In genomic region chr11:5318035-5318775, GRCm38 (mm10) we compare ENCODE assay signal across 9 mouse cellular contexts. TPM values are rescaled to one million over a fixed set of nuclear protein-coding genes. Genes with fewer than 3 reads are reported as not detected.
DNase-seq lines count a peak whose midpoint lies in the region; TF ChIP-seq lines count a peak whose summit lies in the region.
"Had no signal": no experiment of that assay in that cellular context is flagged by ENCODE, and none has a peak within 500 bp of the region (broad histone marks: within the 10 kb centered on the region; RNA-seq: fewer than 3 reads in every experiment).

No protein-coding gene starts in this region.

- H3K36me3 ChIP-seq in hindbrain, embryonic 10.5 days = no peaks in the 10 kb centered on the region

- no peak for TF ChIP-seq POLR2A in cerebellum, adult 2 months (IDR thresholded peaks at IDR 0.05; ENCODE audit: borderline replicate concordance, insufficient read depth, low read length)

- H3K4me1 ChIP-seq in cerebellum, adult 2 months (ENCODE audit: control insufficient read depth, insufficient read depth, low read length) = peaks cover 11% of the 10 kb centered on the region
- H3K4me1 ChIP-seq in hindbrain, embryonic 10.5 days (replicated peaks) = peaks cover 43% of the 10 kb centered on the region

- WGBS in cerebellum, adult 2 months = 79% methylated on average over 8 of the region's 8 CpGs
- WGBS in hindbrain, embryonic 10.5 days = 4% methylated on average over 8 of the region's 8 CpGs

- H3K9me3 ChIP-seq in hindbrain, embryonic 10.5 days = no peaks in the 10 kb centered on the region

- no peaks in the 10 kb centered on the region for H3K27me3 ChIP-seq in cerebellum, adult 2 months (ENCODE audit: control insufficient read depth, insufficient read depth, low read length)
- H3K27me3 ChIP-seq in hindbrain, embryonic 10.5 days (ENCODE audit: insufficient read depth, poor library complexity, severe bottlenecking) = no peaks in the 10 kb centered on the region

- H3K4me3 ChIP-seq in cerebellum, adult 2 months (replicated peaks; ENCODE audit: insufficient read depth, low read depth, low read length) = no peak overlapping the region
- H3K4me3 ChIP-seq in hindbrain, embryonic 10.5 days = no peak overlapping the region

- no peak for TF ChIP-seq CTCF in cerebellum, adult 2 months (IDR thresholded peaks at IDR 0.05; ENCODE audit: borderline replicate concordance, insufficient read depth, low read depth, low read length)

- H3K27ac ChIP-seq in cerebellum, adult 2 months (ENCODE audit: insufficient read depth, low read length) = no peak overlapping the region
- peak overlapping the region; percentile 84 for H3K27ac ChIP-seq in hindbrain, embryonic 10.5 days
- H3K27ac ChIP-seq: macrophage had no signal

- peak; percentile 22 to 46 for DNase-seq in cerebellum, adult 2 months
- no peak for DNase-seq in cerebellum, adult 11 months
- DNase-seq in cerebellum, postnatal 25 days = peak; percentile 22 to 29
- peak; percentile 62 for DNase-seq in hindbrain, embryonic 10.5 days (ENCODE audit: low spot score)
- peak; percentile 64 for DNase-seq in left cerebral cortex, postnatal 4 days
- DNase-seq in right cerebral cortex, adult 18-20 months = peak; percentile 57
- no peak for DNase-seq in urinary bladder, adult 2 months (ENCODE audit: low spot score)
- no peak for DNase-seq in heart, postnatal 4 days

- intact Hi-C loops in left cerebral cortex, postnatal 4 days (cut with DNase I) = no loop called here

RNA-seq across cellular contexts. Expression of gene Kremen1, which starts 56.8 kb away (rescaled TPM):
- 8.6 and 9.9 TPM in 2 replicates for polyA plus RNA-seq in cerebellum, adult 2 months (2012; rRNA removed)
- polyA plus RNA-seq in hindbrain, embryonic 10.5 days (2016; fragmentation: Nextera tagmentation; extraction: Ambion mirVana) = 12.1 and 12.8 TPM in 2 replicates
- 1 to 10 TPM; 9.0 to 9.8 TPM for total RNA-seq in left cerebral cortex, postnatal 4 days (2021)
- polyA plus RNA-seq in urinary bladder, adult 2 months (2012; rRNA removed) = 36.7 and 39.8 TPM in 2 replicates
- 10 to 100 TPM; 75.7 to 76.7 TPM for total RNA-seq in heart, postnatal 4 days (2021)

Comparison
In these comparisons a context has a peak if more than half of its experiments do, and no peak if none do; other contexts are left out.
1. DNase-seq: peak in cerebellum, adult 2 months (2 of 2), cerebellum, postnatal 25 days (2 of 2), hindbrain, embryonic 10.5 days (single experiment), left cerebral cortex, postnatal 4 days (single experiment) and right cerebral cortex, adult 18-20 months (single experiment); none in cerebellum, adult 11 months (single experiment), urinary bladder, adult 2 months (single experiment) and heart, postnatal 4 days (single experiment).